Mouse (Mus musculus): ENCODE measurements around the gene Clstn1.
"Not testable (repeated sequence)": the region's sequence is repeated elsewhere in the genome, so short reads cannot be mapped to it uniquely, and the experiment has no call there.

The Clstn1 gene

GRCm38 (mm10) chr4:149600130-149600529 is 13.9 kb downstream of the Clstn1 start:
- DNase-seq (ENCODE audit: low spot score in 2 of 2): no peak

- DNase-seq (ENCODE audit: low spot score in 2 of 2): no peak
These were observed 15.2 kb downstream of the Clstn1 start for GRCm38 (mm10) chr4:149601484-149601883.

- no peak for DNase-seq (ENCODE audit: low spot score in 2 of 2)
These were observed 16.0 kb downstream of the Clstn1 start for GRCm38 (mm10) chr4:149602236-149602635.

- DNase-seq (ENCODE audit: low spot score in 2 of 2): no peak
These were observed 17.6 kb downstream of the Clstn1 start for GRCm38 (mm10) chr4:149603860-149604259.

GRCm38 (mm10) chr4:149604518-149604917 is 18.2 kb downstream of the Clstn1 start:
- no peak for DNase-seq (ENCODE audit: low spot score in 2 of 2)

- no peak for DNase-seq (ENCODE audit: low spot score in 2 of 2)
These were observed 19.8 kb downstream of the Clstn1 start for GRCm38 (mm10) chr4:149606056-149606455.

GRCm38 (mm10) chr4:149606766-149607358 is 20.6 kb downstream of the Clstn1 start:
- no peak for DNase-seq (ENCODE audit: low spot score in 2 of 2)

- no peak for DNase-seq (ENCODE audit: low spot score in 2 of 2)
These were observed 21.5 kb downstream of the Clstn1 start for GRCm38 (mm10) chr4:149607591-149608308.

- DNase-seq (ENCODE audit: low spot score in 2 of 2): no peak
These were observed 22.0 kb downstream of the Clstn1 start for GRCm38 (mm10) chr4:149608309-149608638.

GRCm38 (mm10) chr4:149609256-149610025 is 23.2 kb downstream of the Clstn1 start:
- DNase-seq (ENCODE audit: low spot score in 2 of 2): no peak

- no peak for DNase-seq (ENCODE audit: low spot score in 2 of 2)
These were observed 25.2 kb downstream of the Clstn1 start for GRCm38 (mm10) chr4:149611376-149612044.

- DNase-seq (ENCODE audit: low spot score in 2 of 2): not testable (repeated sequence)
These were observed 27.2 kb downstream of the Clstn1 start for GRCm38 (mm10) chr4:149613497-149613896.

GRCm38 (mm10) chr4:149614869-149615268 is 28.6 kb downstream of the Clstn1 start:
- DNase-seq (ENCODE audit: low spot score in 2 of 2): no peak

GRCm38 (mm10) chr4:149616999-149617398 is 30.7 kb downstream of the Clstn1 start:
- not testable (repeated sequence) for DNase-seq (ENCODE audit: low spot score in 2 of 2)

- DNase-seq (ENCODE audit: low spot score in 2 of 2): no peak
These were observed 33.7 kb downstream of the Clstn1 start for GRCm38 (mm10) chr4:149619988-149620387.

- DNase-seq (ENCODE audit: low spot score in 2 of 2): no peak
These were observed 35.0 kb downstream of the Clstn1 start for GRCm38 (mm10) chr4:149621286-149621685.

- no peak for DNase-seq (ENCODE audit: low spot score in 2 of 2)
These were observed 37.4 kb downstream of the Clstn1 start for GRCm38 (mm10) chr4:149623711-149624110.

GRCm38 (mm10) chr4:149626809-149627208 is 40.5 kb downstream of the Clstn1 start:
- no peak for DNase-seq (ENCODE audit: low spot score in 2 of 2)

GRCm38 (mm10) chr4:149628372-149628771 is 42.1 kb downstream of the Clstn1 start:
- no peak for DNase-seq (ENCODE audit: low spot score in 2 of 2)

GRCm38 (mm10) chr4:149628810-149629209 is 42.5 kb downstream of the Clstn1 start:
- no peak for DNase-seq (ENCODE audit: low spot score in 2 of 2)

- no peak for DNase-seq (ENCODE audit: low spot score in 2 of 2)
These were observed 46.5 kb downstream of the Clstn1 start for GRCm38 (mm10) chr4:149632670-149633307.

GRCm38 (mm10) chr4:149634157-149634556 is 47.9 kb downstream of the Clstn1 start:
- DNase-seq (ENCODE audit: low spot score in 2 of 2): no peak
